Mouse (Mus musculus) small intestine, adult 2 months (tissue): ENCODE measurements around the gene Lypd4. TPM values are rescaled to one million over a fixed set of nuclear protein-coding genes. Genes with fewer than 3 reads are reported as not detected.

Experiments used
- H3K27ac ChIP-seq: fragments of 200-500 bp; 2 replicates; pipeline ENCODE4 v1.5.1; 2012; ENCODE audit warnings: low read depth, low read length, control low read depth, inconsistent platforms; ENCODE audit not compliant: insufficient read depth
- H3K27me3 ChIP-seq: fragments of 200-500 bp; 2 replicates; pipeline ENCODE4 v1.6.1; 2012; ENCODE audit warnings: mild to moderate bottlenecking, moderate library complexity, low read length, inconsistent platforms; ENCODE audit not compliant: control insufficient read depth, insufficient read depth
- H3K36me3 ChIP-seq: fragments of 200-500 bp; 2 replicates; pipeline ENCODE4 v1.6.1; 2012; ENCODE audit warnings: mild to moderate bottlenecking, low read length, control low read depth, inconsistent platforms; ENCODE audit not compliant: control insufficient read depth, insufficient read depth
- H3K4me1 ChIP-seq: fragments of 200-500 bp; 2 replicates; pipeline ENCODE4 v1.6.1; 2012; ENCODE audit warnings: low read length, inconsistent platforms, mixed read lengths; ENCODE audit not compliant: control insufficient read depth, insufficient read depth, insufficient read length
- H3K4me3 ChIP-seq: fragments of 200-500 bp; 2 replicates; pipeline ENCODE4 v1.5.1; 2012; ENCODE audit warnings: low read depth, mild to moderate bottlenecking, control low read depth, inconsistent platforms, low read length, moderate library complexity
- CTCF ChIP-seq: fragments of 200-500 bp; IDR thresholded peaks from 2 replicates; pipeline ENCODE4 v1.5.1; 2012; ENCODE audit warnings: low read depth, mild to moderate bottlenecking, control low read depth, inconsistent platforms, low read length, moderate library complexity, mixed read lengths; ENCODE audit not compliant: insufficient replicate concordance, insufficient read length; ENCODE audit errors: extremely low read depth
- POLR2A ChIP-seq: fragments of 200-500 bp; IDR thresholded peaks from 2 replicates; pipeline ENCODE4 v1.6.1; 2012; ENCODE audit warnings: low read depth, mild to moderate bottlenecking, control low read depth, inconsistent platforms, low read length, moderate library complexity
- WGBS: fragments of 180-500 bp; shearing (Covaris S2); methylation state at CpG from one replicate; pipeline ENCODE4 v1.1.7; 2018; 5-methylcytosine and 5-hydroxymethylcytosine counted together
- polyA plus RNA-seq: library from polyadenylated mRNA; depleted of rRNA; stranded (reverse); fragments of >200 nt; gene quantifications from 2 replicates; pipeline ENCODE4 v1.2.3, GENCODE M21; 2012; rRNA removed

The Lypd4 gene
- polyA plus RNA-seq, result not detected in 2 replicates

GRCm38 (mm10) chr7:24869532-24870165, at the start of gene Lypd4, which contains the start of gene Dmrtc2:
TSS of gene Lypd4 (minus strand) at chr7:24869941.
TSS of gene Dmrtc2 (plus strand) at chr7:24870057.
- H3K4me1 ChIP-seq, result no peaks in the 10 kb centered on the region
- TF ChIP-seq CTCF (no peak), POLR2A (no peak)
- H3K27me3 ChIP-seq, result peaks cover 4% of the 10 kb centered on the region
- H3K36me3 ChIP-seq, result no peaks in the 10 kb centered on the region
- H3K27ac ChIP-seq, result no peak within 1 kb of the TSS
- 62% methylated on average over 41 of the region's 41 CpGs for WGBS
- H3K4me3 ChIP-seq, result no peak within 1 kb of the TSS

GRCm38 (mm10) chr7:24918763-24919323, 49.1 kb upstream of the Lypd4 start:
- Histone ChIP-seq H3K4me1 (no peaks in the 10 kb centered on the region), H3K27ac (no peak overlapping the region), H3K36me3 (peaks cover 72% of the 10 kb centered on the region), H3K4me3 (no peak overlapping the region), H3K27me3 (no peaks in the 10 kb centered on the region)
- 88% methylated on average over 20 of the region's 20 CpGs for WGBS
- no peak for TF ChIP-seq POLR2A
- no peak for TF ChIP-seq CTCF

- peaks cover 58% of the 10 kb centered on the region for H3K36me3 ChIP-seq
- no peak for TF ChIP-seq POLR2A
- H3K27ac ChIP-seq, result no peak overlapping the region
- H3K27me3 ChIP-seq, result no peaks in the 10 kb centered on the region
- 93% methylated on average over 14 of the region's 14 CpGs for WGBS
- no peaks in the 10 kb centered on the region for H3K4me1 ChIP-seq
- H3K4me3 ChIP-seq, result no peak overlapping the region
These were observed 42.7 kb upstream of the Lypd4 start for GRCm38 (mm10) chr7:24912480-24912879.

- Histone ChIP-seq H3K4me1 (peaks cover 5% of the 10 kb centered on the region), H3K27ac (peak overlapping the region; percentile 58), H3K27me3 (no peaks in the 10 kb centered on the region), H3K4me3 (peak overlapping the region; percentile 32), H3K36me3 (peaks cover 31% of the 10 kb centered on the region)
- 33% methylated on average over 13 of the region's 13 CpGs for WGBS
- TF ChIP-seq POLR2A, result no peak
- TF ChIP-seq CTCF, result no peak
These were observed 37.5 kb upstream of the Lypd4 start for GRCm38 (mm10) chr7:24907211-24907748.

- TF ChIP-seq POLR2A (no peak), CTCF (no peak)
- H3K4me1 ChIP-seq, result peaks cover 6% of the 10 kb centered on the region
- peak overlapping the region; percentile 17 for H3K27ac ChIP-seq
- H3K36me3 ChIP-seq, result peaks cover 25% of the 10 kb centered on the region
- WGBS, result 29% methylated on average over 6 of the region's 6 CpGs
- H3K4me3 ChIP-seq, result no peak overlapping the region
- no peaks in the 10 kb centered on the region for H3K27me3 ChIP-seq
These were observed 36.8 kb upstream of the Lypd4 start for GRCm38 (mm10) chr7:24906551-24906950.

- Histone ChIP-seq H3K27ac (peak overlapping the region; percentile 50), H3K27me3 (no peaks in the 10 kb centered on the region), H3K4me1 (peaks cover 6% of the 10 kb centered on the region), H3K36me3 (peaks cover 21% of the 10 kb centered on the region), H3K4me3 (peak overlapping the region; percentile 28)
- TF ChIP-seq POLR2A (no peak), CTCF (peak; percentile 75; the same call in 1 of the 2 replicates)
- 13% methylated on average over 3 of the region's 3 CpGs for WGBS
These were observed 35.2 kb upstream of the Lypd4 start for GRCm38 (mm10) chr7:24904936-24905335.

GRCm38 (mm10) chr7:24904070-24904483, 34.3 kb upstream of the Lypd4 start:
- 0% methylated on average over 30 of the region's 30 CpGs for WGBS
- H3K4me3 ChIP-seq, result peak overlapping the region; percentile 82
- H3K27ac ChIP-seq, result peak overlapping the region; percentile 60
- H3K36me3 ChIP-seq, result peaks cover 15% of the 10 kb centered on the region
- TF ChIP-seq CTCF, result peak; percentile 5; the same call in 1 of the 2 replicates
- peak; percentile 65 for TF ChIP-seq POLR2A
- no peaks in the 10 kb centered on the region for H3K27me3 ChIP-seq
- H3K4me1 ChIP-seq, result peaks cover 6% of the 10 kb centered on the region
